Mouse (Mus musculus) kidney, adult 2 months (tissue): ENCODE data around the gene Gpr173.

Experiments used
- CTCF ChIP-seq: fragments of 200-500 bp; conservative IDR thresholded peaks from 2 replicates; pipeline ENCODE4 v1.5.1; 2011; ENCODE audit warnings: low read depth, mild to moderate bottlenecking, control low read depth, low read length, moderate library complexity, mixed read lengths; ENCODE audit not compliant: insufficient read depth, insufficient read length
- POLR2A ChIP-seq: fragments of 200-500 bp; IDR thresholded peaks from one replicate; pipeline ENCODE4 v1.6.1; 2011; ENCODE audit warnings: low read depth, low read length, control low read depth

DNA sequence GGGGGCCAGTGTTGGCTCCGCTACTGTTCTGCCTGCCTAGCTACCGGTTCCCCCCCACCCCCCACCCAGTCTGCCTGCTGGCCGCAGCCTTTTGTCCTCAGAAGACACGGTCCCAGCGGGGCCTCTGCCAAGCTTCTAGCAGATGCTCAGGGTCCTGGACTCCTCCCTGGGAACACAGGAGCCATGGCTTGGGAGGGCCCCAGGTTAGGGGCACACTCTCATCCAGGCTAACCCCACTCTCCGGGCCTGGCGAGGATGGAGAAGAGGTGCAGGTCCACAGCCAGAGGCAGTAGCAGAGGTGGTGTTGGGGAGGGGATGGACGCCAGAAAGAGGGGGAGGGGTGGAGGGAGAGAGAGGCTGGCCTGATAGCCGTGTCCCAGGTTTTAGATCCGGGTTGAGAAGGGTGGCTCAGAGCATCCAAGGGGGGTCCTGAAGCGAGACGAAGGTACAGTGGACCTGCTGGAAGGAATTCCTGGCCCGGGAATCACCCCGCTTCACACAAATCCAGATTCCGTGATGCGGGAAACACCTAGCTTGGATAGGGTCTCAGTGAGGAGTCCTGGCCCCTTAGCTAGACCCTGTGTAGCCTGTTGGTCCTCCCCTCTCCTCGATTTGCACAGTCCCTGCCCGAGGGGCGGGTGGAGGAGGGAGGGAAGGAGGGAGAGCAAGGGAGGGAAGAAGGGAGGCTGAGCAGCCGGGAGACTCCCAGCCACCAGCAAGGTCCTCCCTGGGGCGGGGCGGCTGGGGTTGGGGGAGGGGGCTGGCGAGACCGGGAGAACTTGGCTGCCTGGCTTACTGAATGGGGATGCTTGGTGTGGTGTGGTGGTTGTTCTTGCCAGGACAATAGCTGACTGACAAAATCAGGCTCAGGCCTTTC is at the start of gene Gpr173:
- no peak for TF ChIP-seq POLR2A
- TF ChIP-seq CTCF, result no peak
